Mouse (Mus musculus): Measurements from ENCODE around the gene Cox6a2.

Cox6a2 gene

GRCm38 (mm10) chr7:128206152-128206551 is at the start of gene Cox6a2:
Gene Cox6a2, minus strand, starts transcription at chr7:128206387.
- DNase-seq (ENCODE audit: low read depth): no peak

GRCm38 (mm10) chr7:128255757-128256156 is 49.6 kb upstream of the Cox6a2 start:
- DNase-seq (ENCODE audit: low read depth): no peak

GRCm38 (mm10) chr7:128254978-128255377 is 48.8 kb upstream of the Cox6a2 start:
- no peak for DNase-seq (ENCODE audit: low read depth)

DNA sequence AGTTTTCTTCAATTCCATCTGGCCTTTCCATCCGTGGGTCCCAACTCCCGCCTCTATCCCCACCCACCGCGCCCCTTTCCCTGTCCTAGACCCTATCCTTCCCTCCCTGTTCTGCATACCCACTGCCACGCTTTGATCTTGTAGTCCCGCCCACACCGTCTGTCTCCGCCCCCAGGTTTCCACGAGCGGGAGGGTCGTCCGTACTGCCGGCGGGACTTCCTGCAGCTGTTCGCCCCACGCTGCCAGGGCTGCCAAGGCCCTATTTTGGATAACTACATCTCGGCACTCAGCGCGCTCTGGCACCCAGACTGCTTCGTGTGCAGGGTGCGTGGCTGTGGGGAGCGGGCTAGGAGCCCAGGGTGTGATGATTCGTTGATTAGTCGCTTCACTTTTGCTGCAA is 46.4 kb upstream of the Cox6a2 start:
- peak; percentile 42 for DNase-seq (ENCODE audit: low read depth)

DNA sequence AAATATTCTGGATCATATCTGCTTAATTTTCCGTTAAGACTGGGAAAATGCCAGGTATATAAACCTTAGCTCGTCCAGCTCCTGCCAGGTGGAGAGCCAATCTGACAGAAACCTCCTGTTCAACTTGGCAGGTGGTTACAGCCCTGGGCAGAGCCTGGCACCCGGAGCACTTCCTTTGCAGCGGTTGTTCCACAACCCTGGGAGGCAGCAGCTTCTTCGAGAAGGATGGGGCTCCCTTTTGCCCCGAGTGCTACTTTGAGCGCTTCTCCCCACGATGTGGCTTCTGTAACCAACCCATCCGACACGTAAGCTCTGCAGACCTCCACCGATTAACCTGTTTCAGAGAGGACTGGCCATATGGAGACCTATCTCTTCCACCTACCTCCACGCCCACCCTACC is 45.8 kb upstream of the Cox6a2 start:
- no peak for DNase-seq (ENCODE audit: low read depth)

- DNase-seq (ENCODE audit: low read depth): no peak
Measured at GRCm38 (mm10) chr7:128249998-128250397, 43.8 kb upstream of the Cox6a2 start.

DNA sequence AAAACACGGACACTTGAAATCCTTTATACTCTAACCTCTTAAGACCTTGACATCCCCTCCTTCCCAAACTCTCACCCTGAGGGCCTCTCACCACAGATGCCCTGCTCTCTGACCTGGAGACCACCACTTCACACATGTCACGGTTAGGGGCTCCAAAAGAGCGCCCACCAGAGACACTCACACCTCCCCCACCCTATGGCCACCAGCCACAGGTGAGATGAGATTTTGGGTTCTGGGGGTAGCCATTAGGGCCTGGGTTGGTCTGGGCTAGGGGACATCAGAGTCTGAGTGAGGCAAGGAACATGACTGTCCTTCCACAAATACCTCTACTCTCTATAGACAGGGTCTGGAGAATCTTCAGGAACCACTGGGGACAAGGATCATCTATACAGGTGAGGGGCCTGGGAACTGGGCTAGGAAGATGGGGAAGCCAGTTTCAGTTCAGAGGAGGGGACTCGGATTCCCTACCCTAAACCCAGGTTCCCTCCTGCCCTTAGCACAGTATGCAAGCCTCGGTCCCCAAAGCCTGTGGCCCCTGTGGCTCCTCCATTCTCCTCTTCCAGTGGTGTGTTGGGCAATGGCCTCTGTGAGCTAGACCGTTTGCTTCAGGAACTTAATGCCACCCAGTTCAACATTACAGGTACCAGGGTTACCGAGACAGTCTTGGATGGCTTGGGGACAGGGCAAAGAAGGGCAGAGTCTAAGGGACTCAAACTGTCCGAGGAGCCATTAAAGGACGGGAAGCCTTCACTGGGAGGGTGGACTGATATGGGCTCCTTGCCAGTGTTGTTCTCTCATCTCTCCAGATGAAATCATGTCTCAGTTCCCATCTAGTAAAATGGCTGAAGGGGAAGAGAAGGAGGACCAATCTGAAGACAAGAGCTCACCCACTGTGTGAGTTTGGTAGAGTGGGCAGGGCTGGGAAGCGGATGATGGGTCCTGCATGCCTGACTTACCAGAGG is 42.2 kb upstream of the Cox6a2 start:
- no peak for DNase-seq (ENCODE audit: low read depth)

DNA sequence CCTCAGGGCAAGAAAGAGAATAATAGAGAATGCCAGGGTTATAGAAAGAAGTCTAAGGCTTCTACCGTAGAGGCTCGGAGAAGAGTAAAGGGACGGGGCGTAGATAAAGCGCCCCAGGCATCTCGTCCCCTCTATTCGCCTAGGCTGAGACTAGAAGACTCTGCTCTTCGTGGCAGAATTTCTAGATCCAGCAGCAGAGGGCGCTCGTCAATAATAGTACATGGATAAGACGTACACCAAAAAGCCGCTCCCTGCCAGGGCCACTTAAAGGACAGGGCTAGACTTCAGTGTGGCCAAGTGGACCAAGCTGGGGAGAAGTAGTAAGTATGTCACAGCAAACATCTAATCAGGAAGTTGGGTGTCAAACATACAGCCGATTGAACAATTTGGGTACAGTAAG is 41.3 kb upstream of the Cox6a2 start:
- peak; percentile 94 for DNase-seq (ENCODE audit: low read depth)

- peak; percentile 91 for DNase-seq (ENCODE audit: low read depth)
Measured at GRCm38 (mm10) chr7:128246496-128247391, 40.6 kb upstream of the Cox6a2 start, which contains the start of gene Tgfb1i1. Gene Tgfb1i1, plus strand, starts transcription at chr7:128246812.

DNA sequence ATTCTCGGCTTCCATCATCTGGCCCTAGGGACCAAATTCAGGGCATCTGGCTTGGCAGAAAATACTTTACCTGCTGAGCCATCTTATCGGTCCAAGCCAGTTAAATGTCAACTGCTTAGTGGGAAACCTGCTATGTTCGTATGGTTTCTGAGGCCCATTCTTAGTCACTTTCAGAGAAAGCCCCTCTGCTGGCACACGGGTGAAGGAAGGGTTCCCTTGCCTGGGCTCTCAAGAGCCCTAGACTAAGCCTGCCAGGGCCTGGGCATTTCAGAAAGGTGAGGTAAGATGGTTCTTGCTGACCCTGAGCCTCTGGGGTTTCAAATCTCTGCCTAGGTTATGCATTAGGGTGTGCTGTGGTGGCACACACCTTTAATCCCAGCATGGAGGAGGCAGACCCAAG is 39.4 kb upstream of the Cox6a2 start:
- DNase-seq (ENCODE audit: low read depth): no peak

- peak; percentile 81 for DNase-seq (ENCODE audit: low read depth)
Measured at GRCm38 (mm10) chr7:128244410-128245025, 38.3 kb upstream of the Cox6a2 start.

DNA sequence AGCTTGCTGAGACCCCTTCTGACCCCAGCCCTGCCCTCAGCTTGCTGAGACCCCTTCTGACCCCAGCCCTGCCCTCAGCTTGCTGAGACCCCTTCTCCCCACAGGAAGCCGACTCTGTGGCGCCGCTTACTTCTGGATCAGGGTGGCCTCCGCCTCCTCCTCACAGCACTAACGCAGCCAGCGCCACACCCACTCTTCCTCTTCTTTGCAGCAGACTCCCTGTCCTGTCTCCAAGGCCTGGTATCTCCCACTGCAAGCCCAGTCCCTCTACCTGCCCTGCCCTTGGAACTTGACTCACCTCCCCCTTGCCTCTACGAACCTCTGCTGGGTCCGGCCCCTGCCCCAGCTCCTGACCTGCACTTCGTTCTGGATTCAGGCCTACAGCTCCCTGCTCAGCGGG is 37.7 kb upstream of the Cox6a2 start:
- peak; percentile 60 for DNase-seq (ENCODE audit: low read depth)

DNA sequence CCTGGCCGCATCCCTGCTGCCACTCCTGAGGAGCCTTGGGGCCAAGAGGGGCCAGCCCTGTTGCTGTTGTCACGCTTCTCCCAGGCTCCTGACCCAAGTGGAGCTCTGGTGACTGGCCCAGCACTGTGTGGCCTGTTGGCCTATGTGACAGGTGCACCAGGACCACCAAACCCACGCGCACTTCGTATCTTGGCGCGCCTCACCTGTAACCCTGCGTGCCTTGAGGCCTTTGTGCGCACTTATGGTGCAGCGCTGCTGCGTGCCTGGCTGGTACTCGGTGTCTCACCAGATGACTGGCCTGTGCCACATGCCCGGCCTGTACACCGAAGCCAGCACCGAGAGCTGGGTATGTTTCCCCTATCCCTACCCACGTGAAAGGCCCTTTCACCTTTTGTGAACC is 36.1 kb upstream of the Cox6a2 start:
- DNase-seq (ENCODE audit: low read depth): no peak

DNA sequence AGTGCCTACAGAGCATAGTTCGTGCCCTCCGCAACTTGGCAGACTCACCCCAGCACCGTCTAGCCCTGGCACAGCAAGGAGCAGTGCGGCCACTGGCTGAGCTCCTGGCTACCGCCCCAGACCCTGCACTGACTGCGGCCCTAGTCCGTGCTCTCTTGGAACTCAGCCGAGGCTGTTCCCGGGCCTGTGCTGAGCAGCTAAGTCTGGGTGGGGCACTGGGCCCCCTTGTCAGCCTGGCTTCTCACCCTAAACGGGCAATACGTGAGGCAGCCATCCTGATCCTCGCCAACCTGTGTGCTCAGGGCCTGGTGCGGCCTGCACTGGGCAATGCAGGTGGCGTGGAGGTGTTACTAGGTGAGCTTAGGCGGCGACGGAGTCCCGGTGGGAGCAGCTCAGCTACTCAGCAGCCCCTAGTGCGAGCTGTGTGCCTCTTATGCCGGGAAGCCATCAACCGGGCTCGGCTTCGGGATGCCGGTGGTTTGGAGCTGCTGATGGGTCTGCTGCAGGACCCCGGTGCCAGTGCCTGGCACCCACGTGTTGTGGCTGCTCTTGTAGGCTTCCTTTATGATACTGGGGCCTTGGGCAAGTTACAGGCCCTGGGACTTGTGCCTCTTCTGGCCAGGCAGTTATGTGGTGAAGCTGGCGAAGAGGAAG is 34.1 kb upstream of the Cox6a2 start:
- DNase-seq (ENCODE audit: low read depth): no peak

GRCm38 (mm10) chr7:128238991-128239390 is 32.8 kb upstream of the Cox6a2 start:
- peak; percentile 83 for DNase-seq (ENCODE audit: low read depth)

- peak; percentile 99 for DNase-seq (ENCODE audit: low read depth)
Measured at GRCm38 (mm10) chr7:128237927-128238778, 32.0 kb upstream of the Cox6a2 start, which contains the start of gene 9130023H24Rik. Gene 9130023H24Rik, minus strand, starts transcription at chr7:128238031.

DNA sequence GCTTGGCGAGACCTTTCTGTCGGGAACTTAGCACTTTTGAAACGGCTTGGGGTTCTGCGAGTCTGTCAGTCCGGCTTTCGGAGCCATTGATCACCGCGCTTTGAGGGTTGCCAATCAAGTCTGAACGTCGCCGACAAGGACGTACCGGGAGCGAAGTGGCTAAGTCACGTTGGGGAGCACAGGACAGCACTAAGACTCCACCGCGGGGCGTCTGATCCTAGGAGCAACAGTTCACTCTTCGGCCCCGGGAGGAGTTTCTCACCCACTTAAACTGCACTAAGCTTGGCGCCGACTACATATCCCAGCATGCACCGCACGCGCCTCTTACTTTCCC is 31.4 kb upstream of the Cox6a2 start:
- no peak for DNase-seq (ENCODE audit: low read depth)

- peak; percentile 89 for DNase-seq (ENCODE audit: low read depth)
Measured at GRCm38 (mm10) chr7:128236856-128237592, 30.8 kb upstream of the Cox6a2 start, which contains the start of gene Armc5. Gene Armc5, plus strand, starts transcription at chr7:128237342.

GRCm38 (mm10) chr7:128236426-128236825 is 30.2 kb upstream of the Cox6a2 start:
- no peak for DNase-seq (ENCODE audit: low read depth)

- no peak for DNase-seq (ENCODE audit: low read depth)
Measured at GRCm38 (mm10) chr7:128235481-128235880, 29.3 kb upstream of the Cox6a2 start.
